Mouse (Mus musculus): Measurements from ENCODE around the gene Coil. TPM values are rescaled to one million over a fixed set of nuclear protein-coding genes. Genes with fewer than 3 reads are reported as not detected.

Coil gene
- polyA plus RNA-seq, 1 experiment, result 7.2 TPM

DNA sequence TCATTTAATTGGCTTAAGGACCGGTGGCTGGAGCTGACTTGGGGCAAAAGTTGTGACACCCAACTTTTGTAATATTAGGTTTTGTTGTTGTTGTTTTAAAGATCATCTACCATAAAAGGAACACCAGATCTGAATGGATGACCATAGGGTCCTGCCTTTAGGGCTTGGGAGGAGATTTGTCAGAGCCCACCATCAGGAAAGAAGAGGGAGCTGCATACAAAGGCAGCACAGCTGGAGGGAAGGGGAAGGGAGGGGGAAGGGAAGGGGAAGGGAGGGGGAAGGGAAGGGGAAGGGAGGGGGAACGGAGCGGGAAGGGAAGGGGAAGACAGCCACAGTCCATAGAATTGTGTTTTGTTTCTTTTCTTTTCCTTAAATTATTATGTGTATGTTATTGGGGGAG is 28.4 kb downstream of the Coil start:
- Histone ChIP-seq H3K27ac (ENCODE audit: control insufficient read depth, insufficient read depth, low read depth, low read length, poor library complexity) (no peak overlapping the region), H3K4me3 (replicated peaks; ENCODE audit: control insufficient read depth, low read depth, low read length) (no peak overlapping the region), H3K4me1 (ENCODE audit: control insufficient read depth, insufficient read depth, low read length) (peaks cover 9% of the 10 kb centered on the region; the same call in 1 of the 2 replicates)
- TF ChIP-seq POLR2A (IDR thresholded peaks at IDR 0.05; ENCODE audit: borderline replicate concordance, control insufficient read depth, low read depth, low read length), result no peak
- TF ChIP-seq CTCF (IDR thresholded peaks at IDR 0.05; ENCODE audit: control insufficient read depth, insufficient read depth, low read length), result no peak
- WGBS, result 24% methylated on average over 3 of the region's 3 CpGs

DNA sequence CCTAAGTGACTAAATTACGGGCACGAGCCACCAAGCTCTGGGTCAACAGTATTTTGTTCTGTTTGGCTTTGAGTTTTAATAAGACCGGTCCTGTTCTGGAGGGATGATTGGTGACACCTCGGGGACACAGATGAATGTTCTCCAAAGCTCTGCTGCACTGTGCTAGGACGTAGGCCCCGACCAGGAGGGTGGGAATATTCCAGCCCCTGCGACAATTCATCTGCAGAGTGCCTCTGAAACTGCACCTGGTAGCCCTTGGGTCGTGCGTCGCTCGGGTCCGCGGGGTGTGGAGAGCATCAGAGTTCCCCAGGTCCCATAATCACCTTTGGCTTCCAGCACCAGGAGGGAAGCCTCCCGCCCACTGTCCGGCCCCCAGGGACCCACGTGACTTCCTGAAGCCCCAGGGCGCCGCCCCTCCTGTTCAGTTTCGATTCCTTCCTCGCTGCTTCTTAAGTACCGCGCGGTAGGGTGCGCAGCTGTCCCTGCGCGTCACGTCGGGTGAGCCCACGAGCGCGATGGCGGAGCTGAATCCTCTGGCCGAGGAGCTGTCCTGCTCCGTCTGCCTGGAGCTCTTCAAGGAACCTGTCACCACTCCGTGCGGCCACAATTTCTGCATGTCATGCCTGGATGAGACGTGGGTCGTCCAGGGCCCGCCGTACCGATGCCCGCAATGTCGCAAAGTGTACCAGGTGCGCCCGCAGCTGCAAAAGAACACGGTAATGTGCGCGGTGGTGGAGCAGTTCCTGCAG is 29.1 kb downstream of the Coil start, which contains the start of gene Trim25:
Gene Trim25 (plus strand): TSS at position 403 of the 749 bp plus-strand sequence.
- peak; percentile 99 for TF ChIP-seq POLR2A (IDR thresholded peaks at IDR 0.05; ENCODE audit: borderline replicate concordance, control insufficient read depth, low read depth, low read length)
- TF ChIP-seq CTCF (IDR thresholded peaks at IDR 0.05; ENCODE audit: control insufficient read depth, insufficient read depth, low read length), result no peak
- under 1% methylated on average over 48 of the region's 48 CpGs for WGBS
- H3K4me3 ChIP-seq (replicated peaks; ENCODE audit: control insufficient read depth, low read depth, low read length), result peak within 1 kb of the TSS; percentile 97
- peaks cover 10% of the 10 kb centered on the region; the same call in 1 of the 2 replicates for H3K4me1 ChIP-seq (ENCODE audit: control insufficient read depth, insufficient read depth, low read length)
- H3K27ac ChIP-seq (ENCODE audit: control insufficient read depth, insufficient read depth, low read depth, low read length, poor library complexity), result peak within 1 kb of the TSS; percentile 93

DNA sequence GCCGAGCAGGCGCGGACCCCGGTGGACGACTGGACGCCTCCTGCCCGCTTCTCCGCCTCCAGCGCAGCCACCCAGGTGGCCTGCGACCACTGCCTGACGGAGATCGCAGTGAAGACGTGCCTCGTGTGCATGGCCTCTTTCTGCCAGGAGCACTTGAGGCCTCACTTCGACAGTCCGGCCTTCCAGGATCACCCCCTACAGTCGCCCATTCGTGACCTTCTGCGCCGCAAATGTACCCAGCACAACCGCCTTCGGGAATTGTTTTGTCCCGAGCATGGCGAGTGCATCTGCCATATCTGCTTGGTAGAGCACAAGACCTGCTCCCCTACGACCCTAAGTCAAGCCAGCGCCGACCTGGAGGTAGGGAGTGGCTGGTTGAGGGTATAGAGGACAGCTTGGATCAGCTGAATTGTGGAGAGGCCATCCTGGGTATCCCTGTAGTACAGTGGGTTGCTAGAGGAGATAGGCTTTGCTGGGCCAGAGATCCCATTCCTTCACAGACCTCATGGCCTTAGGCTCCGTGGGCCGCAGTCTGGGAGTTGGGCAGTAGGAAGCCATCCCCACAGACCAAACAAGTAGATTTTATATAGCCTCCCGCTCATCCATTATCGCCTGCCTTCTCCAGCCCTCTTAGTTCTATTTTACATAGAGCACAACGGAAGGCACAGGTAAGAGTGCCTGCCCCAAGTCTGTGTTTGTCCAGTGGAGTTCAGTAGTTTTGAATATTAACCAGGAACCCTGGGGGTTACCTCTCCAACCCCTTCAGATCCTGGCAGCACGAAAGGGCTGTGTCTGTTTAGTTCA is 29.9 kb downstream of the Coil start:
- under 1% methylated on average over 33 of the region's 33 CpGs for WGBS
- peaks cover 10% of the 10 kb centered on the region; the same call in 1 of the 2 replicates for H3K4me1 ChIP-seq (ENCODE audit: control insufficient read depth, insufficient read depth, low read length)

DNA sequence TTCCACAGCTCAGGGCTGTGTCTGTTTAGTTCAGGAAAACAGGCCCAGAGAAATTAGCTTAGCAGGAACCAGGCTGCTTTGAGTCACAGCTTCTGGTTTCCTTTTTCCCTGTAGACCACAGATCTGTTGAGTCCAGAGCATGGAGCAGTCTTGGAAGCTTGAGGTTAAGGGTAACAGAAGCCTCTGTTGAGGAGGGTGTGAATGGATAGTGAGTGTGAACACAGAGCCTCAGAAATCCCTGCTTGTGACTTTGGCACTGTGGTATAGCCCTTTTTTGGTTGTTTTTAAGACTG is 30.4 kb downstream of the Coil start:
- H3K4me1 ChIP-seq (ENCODE audit: control insufficient read depth, insufficient read depth, low read length), result peaks cover 10% of the 10 kb centered on the region; the same call in 1 of the 2 replicates
- peak overlapping the region; percentile 97 for H3K4me3 ChIP-seq (replicated peaks; ENCODE audit: control insufficient read depth, low read depth, low read length)
- TF ChIP-seq POLR2A (IDR thresholded peaks at IDR 0.05; ENCODE audit: borderline replicate concordance, control insufficient read depth, low read depth, low read length) (no peak), CTCF (IDR thresholded peaks at IDR 0.05; ENCODE audit: control insufficient read depth, insufficient read depth, low read length) (no peak)
- H3K27ac ChIP-seq (ENCODE audit: control insufficient read depth, insufficient read depth, low read depth, low read length, poor library complexity), result no peak overlapping the region

More for the DNA sequence above, 29.9 kb downstream of the Coil start:
- TF ChIP-seq POLR2A (IDR thresholded peaks at IDR 0.05; ENCODE audit: borderline replicate concordance, control insufficient read depth, low read depth, low read length), result no peak
- TF ChIP-seq CTCF (IDR thresholded peaks at IDR 0.05; ENCODE audit: control insufficient read depth, insufficient read depth, low read length), result no peak
- Histone ChIP-seq H3K27ac (ENCODE audit: control insufficient read depth, insufficient read depth, low read depth, low read length, poor library complexity) (peak overlapping the region; percentile 93), H3K4me3 (replicated peaks; ENCODE audit: control insufficient read depth, low read depth, low read length) (peak overlapping the region; percentile 97)

DNA sequence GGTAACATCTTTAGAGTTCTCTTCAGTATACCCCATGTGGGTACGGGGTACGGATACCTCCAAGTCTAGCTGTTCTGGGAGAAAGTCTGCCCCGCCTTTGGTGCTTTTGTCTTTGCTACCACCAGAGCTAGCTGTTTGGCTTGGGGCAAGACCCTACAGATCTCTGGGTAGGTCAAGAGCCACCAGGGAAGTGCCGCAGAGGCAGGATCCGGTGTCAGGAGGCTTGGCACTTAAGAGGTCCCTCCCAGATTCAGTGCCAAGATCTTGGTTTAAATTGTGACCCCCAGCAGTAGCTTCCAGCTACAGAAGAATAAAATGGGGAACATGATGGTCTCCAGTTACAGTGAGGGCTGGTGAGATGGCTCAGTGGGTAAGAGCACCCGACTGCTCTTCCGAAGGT is 31.5 kb downstream of the Coil start:
- Histone ChIP-seq H3K4me1 (ENCODE audit: control insufficient read depth, insufficient read depth, low read length) (peaks cover 10% of the 10 kb centered on the region; the same call in 1 of the 2 replicates), H3K4me3 (replicated peaks; ENCODE audit: control insufficient read depth, low read depth, low read length) (peak overlapping the region; percentile 71), H3K27ac (ENCODE audit: control insufficient read depth, insufficient read depth, low read depth, low read length, poor library complexity) (no peak overlapping the region)
- 63% methylated on average over 7 of the region's 7 CpGs for WGBS
- TF ChIP-seq POLR2A (IDR thresholded peaks at IDR 0.05; ENCODE audit: borderline replicate concordance, control insufficient read depth, low read depth, low read length), result no peak
- TF ChIP-seq CTCF (IDR thresholded peaks at IDR 0.05; ENCODE audit: control insufficient read depth, insufficient read depth, low read length), result no peak

DNA sequence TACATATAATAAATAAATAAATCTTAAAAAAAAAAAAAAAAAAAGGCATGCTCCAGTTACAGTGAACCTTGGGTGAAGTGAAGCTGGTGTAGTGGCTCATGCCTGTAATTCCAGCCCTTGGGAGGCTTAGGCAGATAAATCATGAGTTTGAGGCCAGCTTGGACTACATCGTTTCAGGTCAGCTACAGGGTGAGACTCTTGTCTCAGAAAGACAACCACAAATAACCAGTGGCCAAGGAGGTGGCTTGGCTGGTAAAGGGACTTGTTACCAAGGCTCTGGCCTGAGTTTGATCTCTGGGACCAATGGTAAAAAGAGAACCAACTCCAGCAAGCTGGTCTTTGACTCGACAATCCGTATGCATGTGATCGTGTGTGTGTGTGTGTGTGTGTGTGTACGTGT is 32.0 kb downstream of the Coil start:
- TF ChIP-seq CTCF (IDR thresholded peaks at IDR 0.05; ENCODE audit: control insufficient read depth, insufficient read depth, low read length), result no peak
- no peak for TF ChIP-seq POLR2A (IDR thresholded peaks at IDR 0.05; ENCODE audit: borderline replicate concordance, control insufficient read depth, low read depth, low read length)
- 64% methylated on average over 5 of the region's 5 CpGs for WGBS
- H3K4me3 ChIP-seq (replicated peaks; ENCODE audit: control insufficient read depth, low read depth, low read length), result peak overlapping the region; percentile 41
- no peak overlapping the region for H3K27ac ChIP-seq (ENCODE audit: control insufficient read depth, insufficient read depth, low read depth, low read length, poor library complexity)
- H3K4me1 ChIP-seq (ENCODE audit: control insufficient read depth, insufficient read depth, low read length), result peaks cover 10% of the 10 kb centered on the region; the same call in 1 of the 2 replicates

DNA sequence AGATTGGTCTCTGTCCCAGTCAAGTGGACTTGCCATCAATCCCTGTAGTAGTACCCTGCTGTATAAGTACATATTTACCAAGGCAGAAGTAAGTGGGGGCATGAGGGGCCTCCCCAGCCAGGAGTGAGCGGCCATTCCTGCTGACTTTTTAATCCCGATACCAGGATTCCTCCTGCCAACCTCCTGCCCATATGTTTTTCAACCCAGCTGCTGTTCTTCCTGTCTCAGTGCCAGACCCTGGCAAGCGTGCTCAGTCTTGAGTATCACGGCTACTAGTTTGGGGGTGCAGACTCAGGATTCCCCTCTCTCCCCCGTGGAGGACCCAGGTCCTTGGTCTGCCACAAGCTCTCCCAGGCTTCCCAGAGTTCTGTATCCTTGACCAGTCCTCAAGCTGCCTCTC is 32.6 kb downstream of the Coil start:
- TF ChIP-seq POLR2A (IDR thresholded peaks at IDR 0.05; ENCODE audit: borderline replicate concordance, control insufficient read depth, low read depth, low read length), result no peak
- no peak for TF ChIP-seq CTCF (IDR thresholded peaks at IDR 0.05; ENCODE audit: control insufficient read depth, insufficient read depth, low read length)
- 66% methylated on average over 5 of the region's 5 CpGs for WGBS
- H3K4me3 ChIP-seq (replicated peaks; ENCODE audit: control insufficient read depth, low read depth, low read length), result peak overlapping the region; percentile 41
- peaks cover 10% of the 10 kb centered on the region; the same call in 1 of the 2 replicates for H3K4me1 ChIP-seq (ENCODE audit: control insufficient read depth, insufficient read depth, low read length)
- H3K27ac ChIP-seq (ENCODE audit: control insufficient read depth, insufficient read depth, low read depth, low read length, poor library complexity), result no peak overlapping the region

DNA sequence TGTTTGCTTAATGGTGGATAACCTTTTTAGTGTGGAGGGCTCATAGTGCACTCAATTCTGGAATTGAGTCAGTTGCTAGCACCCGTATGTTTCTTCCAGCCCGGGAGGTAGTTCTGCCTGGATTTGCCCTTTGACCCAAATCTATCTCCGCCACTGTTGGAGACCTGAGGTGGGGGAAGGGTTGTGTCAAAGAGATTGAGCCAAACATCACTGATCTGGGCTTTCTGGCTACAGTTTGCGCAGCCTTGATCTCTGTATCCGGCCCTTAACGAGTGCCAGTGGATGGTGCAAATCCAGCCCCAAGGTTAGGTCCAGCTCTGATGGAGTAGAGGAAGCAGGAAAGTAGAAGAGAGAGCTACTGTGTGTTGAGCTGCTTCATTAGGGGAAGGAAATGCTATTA is 33.0 kb downstream of the Coil start:
- TF ChIP-seq POLR2A (IDR thresholded peaks at IDR 0.05; ENCODE audit: borderline replicate concordance, control insufficient read depth, low read depth, low read length) (no peak), CTCF (IDR thresholded peaks at IDR 0.05; ENCODE audit: control insufficient read depth, insufficient read depth, low read length) (no peak)
- 63% methylated on average over 6 of the region's 6 CpGs for WGBS
- peak overlapping the region; percentile 6 for H3K4me3 ChIP-seq (replicated peaks; ENCODE audit: control insufficient read depth, low read depth, low read length)
- peaks cover 10% of the 10 kb centered on the region; the same call in 1 of the 2 replicates for H3K4me1 ChIP-seq (ENCODE audit: control insufficient read depth, insufficient read depth, low read length)
- no peak overlapping the region for H3K27ac ChIP-seq (ENCODE audit: control insufficient read depth, insufficient read depth, low read depth, low read length, poor library complexity)

Measured in bone marrow, adult 2 months (tissue).